Mouse (Mus musculus) ES-E14 (cell line): ENCODE measurements around the gene Baiap2l1. TPM values are rescaled to one million over a fixed set of nuclear protein-coding genes. Genes with fewer than 3 reads are reported as not detected.

Experiments
- DNase-seq: peaks from one replicate; pipeline ENCODE4 v3.0.0-alpha.2; 2013; ENCODE audit warnings: low read depth, low spot score
- H3K27ac ChIP-seq: 2 replicates; pipeline ENCODE4 v1.5.1; 2012; ENCODE audit warnings: low read depth, mild to moderate bottlenecking, low read length, moderate library complexity, mixed read lengths; ENCODE audit not compliant: poor library complexity, insufficient read depth, severe bottlenecking
- H3K36me3 ChIP-seq: 2 replicates; pipeline ENCODE4 v1.6.1; 2012; ENCODE audit warnings: mild to moderate bottlenecking, low read length, moderate library complexity, mixed read lengths; ENCODE audit not compliant: control insufficient read depth, poor library complexity, insufficient read depth, severe bottlenecking
- H3K4me1 ChIP-seq, 2 experiments: fragments of 150-350 bp in 1 of 2; sonication (generic) in 1 of 2; 2 replicates each; pipeline ENCODE4 v1.6.1; 2012; ENCODE audit warnings: low read length in 2 of 2, mild to moderate bottlenecking in 1 of 2, mixed read lengths in 1 of 2; ENCODE audit not compliant: control insufficient read depth in 2 of 2, insufficient read depth in 2 of 2, poor library complexity in 1 of 2
- H3K4me3 ChIP-seq, 2 experiments: fragments of 150-350 bp in 1 of 2; sonication (generic) in 1 of 2; 2 replicates each; pipeline ENCODE4 v1.5.1; 2012; ENCODE audit warnings: low read length in 2 of 2, low read depth in 1 of 2, mild to moderate bottlenecking in 1 of 2, mixed read lengths in 1 of 2; ENCODE audit not compliant: insufficient read depth in 1 of 2, poor library complexity in 1 of 2, severe bottlenecking in 1 of 2
- H3K9ac ChIP-seq: 2 replicates; pipeline ENCODE4 v1.6.1; 2012; ENCODE audit warnings: low read depth, mild to moderate bottlenecking, low read length, mixed read lengths; ENCODE audit not compliant: poor library complexity, insufficient read depth, severe bottlenecking
- H3K9me3 ChIP-seq: fragments of 150-350 bp; sonication (generic); 2 replicates; pipeline ENCODE4 v1.6.1; 2012; ENCODE audit warnings: low read depth, mild to moderate bottlenecking, low read length; ENCODE audit not compliant: control insufficient read depth, insufficient read depth
- CHD2 ChIP-seq: IDR thresholded peaks from 2 replicates; pipeline ENCODE4 v1.6.1; 2014; ENCODE audit warnings: mild to moderate bottlenecking, low read depth, low read length, inconsistent platforms
- HCFC1 ChIP-seq: IDR thresholded peaks from 2 replicates; pipeline ENCODE4 v1.6.1; 2012; ENCODE audit warnings: low read length, inconsistent platforms, borderline replicate concordance; ENCODE audit not compliant: insufficient read depth
- MAFK ChIP-seq: IDR thresholded peaks from 2 replicates; pipeline ENCODE4 v1.6.1; 2014; ENCODE audit warnings: mild to moderate bottlenecking, low read depth, low read length, inconsistent platforms; ENCODE audit not compliant: insufficient read depth
- ZC3H11A ChIP-seq: IDR thresholded peaks from 2 replicates; pipeline ENCODE4 v1.6.1; 2012; ENCODE audit warnings: low read depth, mild to moderate bottlenecking, inconsistent platforms, low read length, borderline replicate concordance
- ZNF384 ChIP-seq: IDR thresholded peaks from 2 replicates; pipeline ENCODE4 v1.6.1; 2012; ENCODE audit warnings: low read depth, low read length, inconsistent platforms
- in situ Hi-C, 2 experiments: fragments of 600-800 bp; cut with MboI; formaldehyde crosslinking; loops; one replicate each; pipeline ENCODE4 v1.15.1; 2025; ENCODE audit warnings: low sequenced_read_pairs in 2 of 2, inconsistent platforms in 1 of 2; ENCODE audit not compliant: unreplicated experiment in 2 of 2
- total RNA-seq: library from RNA; depleted of rRNA; stranded (reverse); fragments of 300-350 nt; gene quantifications from 2 replicates; pipeline ENCODE4 v1.2.3, GENCODE M21; 2012

Gene Baiap2l1
- total RNA-seq, 1 experiment, result 1.4 TPM

- no peaks in the 10 kb centered on the region for H3K9me3 ChIP-seq
- DNase-seq, result no peak
- H3K4me1 ChIP-seq, result peaks cover 0 to 35% of the 10 kb centered on the region in 2 experiments; a peak in 2 of 4 replicates
- H3K9ac ChIP-seq, result no peak overlapping the region
- H3K27ac ChIP-seq, result no peak overlapping the region
- in situ Hi-C loops, result no loop called here
- peak overlapping the region; percentile 4 to 93; a peak in 1 of 4 replicates for H3K4me3 ChIP-seq
- H3K36me3 ChIP-seq, result peaks cover 29% of the 10 kb centered on the region
- no peak for TF ChIP-seq CHD2
- no peak for TF ChIP-seq ZNF384
- no peak for TF ChIP-seq ZC3H11A
- no peak for TF ChIP-seq HCFC1
- TF ChIP-seq MAFK, result no peak
These were observed 101.0 kb downstream of the Baiap2l1 start for GRCm38 (mm10) chr5:144256888-144257287.

DNA sequence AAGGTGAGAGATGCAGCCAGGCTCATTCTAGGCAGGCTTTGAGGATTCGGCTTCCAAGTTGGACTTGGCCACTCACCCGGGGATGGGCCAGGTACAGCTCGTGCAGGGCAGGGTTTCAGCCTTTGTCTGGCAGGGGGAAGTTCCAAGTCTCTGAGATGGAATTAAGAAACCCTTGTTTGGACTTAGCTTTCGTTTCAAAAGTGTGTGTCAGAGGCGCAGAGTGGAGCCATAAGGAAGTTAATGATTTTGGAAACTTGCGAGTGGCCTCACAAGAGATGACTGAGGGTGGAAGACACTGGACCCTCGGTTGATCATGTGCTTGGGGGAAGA lies 101.4 kb downstream of the Baiap2l1 start:
- Histone ChIP-seq H3K9me3 (no peaks in the 10 kb centered on the region), H3K4me1 (peaks cover 0 to 33% of the 10 kb centered on the region in 2 experiments; a peak in 2 of 4 replicates), H3K4me3 (peak overlapping the region; percentile 93 to 99), H3K9ac (no peak overlapping the region; the same call in 1 of the 2 replicates), H3K36me3 (peaks cover 29% of the 10 kb centered on the region), H3K27ac (no peak overlapping the region)
- DNase-seq, result no peak
- no peak for TF ChIP-seq ZNF384
- no peak for TF ChIP-seq HCFC1
- in situ Hi-C loops, result no loop called here

DNA sequence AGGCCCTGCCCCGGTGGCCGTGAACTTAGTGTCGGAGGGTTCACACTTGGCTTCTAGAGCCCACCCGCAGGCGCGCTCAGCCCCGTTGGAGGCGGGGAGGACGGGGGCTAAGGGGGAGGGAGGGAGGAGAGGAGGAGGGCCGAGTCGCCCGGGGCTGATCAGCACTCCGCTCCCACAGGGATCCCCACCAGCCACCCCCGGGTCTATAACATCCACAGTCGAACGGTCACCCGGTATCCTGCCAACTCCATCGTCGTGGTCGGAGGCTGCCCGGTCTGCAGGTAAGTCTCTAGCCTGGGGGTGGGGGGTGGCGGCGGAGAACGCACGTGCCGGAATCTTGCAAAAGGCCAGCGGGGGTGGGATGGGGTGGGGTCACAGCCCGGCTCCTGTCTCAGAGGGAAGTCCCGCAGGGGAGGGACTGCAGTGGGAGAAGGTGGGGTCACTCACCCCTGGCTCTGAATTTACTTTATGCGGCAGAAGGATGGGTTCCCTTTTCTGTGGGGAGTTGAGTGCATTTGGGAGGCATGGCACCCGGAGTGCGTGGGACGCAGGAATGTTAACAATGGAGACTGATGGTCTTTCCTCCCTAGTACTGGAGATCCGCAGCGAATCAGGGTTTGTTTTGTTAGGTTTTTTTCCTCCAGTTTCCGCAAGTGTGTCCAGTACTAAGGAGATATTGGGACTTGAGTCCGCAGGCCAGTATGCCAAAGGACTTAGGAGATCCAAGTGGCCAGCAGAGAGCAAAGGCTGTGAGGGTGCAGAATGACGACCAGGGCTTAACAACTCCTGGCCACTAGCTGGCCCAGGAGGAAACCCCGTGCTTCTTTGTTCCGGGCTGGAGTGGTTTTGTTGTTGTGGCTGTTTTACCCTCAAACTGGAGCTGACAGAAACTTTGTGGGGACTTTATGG lies 102.0 kb downstream of the Baiap2l1 start:
- H3K36me3 ChIP-seq, result peaks cover 29% of the 10 kb centered on the region
- peak overlapping the region; percentile 93 to 99 for H3K4me3 ChIP-seq
- in situ Hi-C loops, result no loop called here
- peak overlapping the region; percentile 96 for H3K9ac ChIP-seq
- TF ChIP-seq HCFC1 (no peak), ZNF384 (no peak), CHD2 (no peak), MAFK (no peak), ZC3H11A (no peak)
- H3K4me1 ChIP-seq, result peaks cover 0 to 31% of the 10 kb centered on the region in 2 experiments; a peak in 2 of 4 replicates
- H3K9me3 ChIP-seq, result no peaks in the 10 kb centered on the region
- H3K27ac ChIP-seq, result peak overlapping the region; percentile 77
- DNase-seq, result no peak

DNA sequence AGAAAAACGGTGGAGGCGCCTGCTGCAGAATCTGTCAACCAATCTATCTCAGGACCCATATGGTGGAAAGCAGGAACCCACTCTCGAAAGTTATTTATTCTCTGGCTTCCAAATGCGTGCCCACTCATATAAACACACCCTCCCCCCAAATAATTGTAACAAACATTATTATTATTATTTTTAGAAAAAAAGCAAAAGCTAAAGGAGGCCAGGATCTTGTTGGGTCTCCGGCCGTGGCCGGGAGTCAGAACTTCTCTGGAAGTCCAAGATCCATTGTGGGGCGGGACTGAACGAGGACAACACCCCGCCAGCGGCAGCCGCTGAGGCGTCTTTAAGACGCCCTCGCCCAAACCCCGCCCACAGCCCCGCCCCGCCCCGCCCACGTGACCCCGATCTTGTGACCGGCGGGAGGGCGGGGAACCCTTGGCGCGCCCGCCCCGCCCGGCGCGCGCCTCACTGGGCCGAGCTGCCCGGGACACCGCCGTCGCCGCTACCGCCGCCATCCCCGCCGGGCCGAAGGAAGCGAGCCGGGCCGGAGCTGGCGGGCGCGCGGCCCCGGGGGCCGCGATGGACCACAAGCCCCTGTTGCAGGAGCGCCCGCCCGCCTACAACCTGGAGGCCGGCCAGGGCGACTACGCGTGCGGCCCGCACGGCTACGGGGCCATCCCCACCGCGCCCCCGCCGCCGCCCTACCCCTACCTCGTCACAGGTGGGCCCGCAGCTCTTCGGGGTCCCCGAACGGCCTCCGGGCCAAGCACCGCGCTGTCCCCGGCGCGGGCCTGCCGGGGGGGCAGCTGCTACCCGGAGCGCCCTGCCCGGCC lies 102.9 kb downstream of the Baiap2l1 start:
- Histone ChIP-seq H3K9ac (peak overlapping the region; percentile 96), H3K4me1 (peaks cover 0 to 29% of the 10 kb centered on the region in 2 experiments; a peak in 2 of 4 replicates), H3K36me3 (peaks cover 21% of the 10 kb centered on the region), H3K27ac (peak overlapping the region; percentile 77), H3K4me3 (peak overlapping the region; percentile 93 to 99), H3K9me3 (no peaks in the 10 kb centered on the region)
- DNase-seq, result peak; percentile 86
- no peak for TF ChIP-seq MAFK
- no peak for TF ChIP-seq CHD2
- no peak for TF ChIP-seq ZC3H11A
- TF ChIP-seq ZNF384, result no peak
- in situ Hi-C loops, result no loop called here
